Mouse (Mus musculus) intestine, postnatal 0 days (tissue): ENCODE measurements around the gene Cdipt. TPM values are rescaled to one million over a fixed set of nuclear protein-coding genes. Genes with fewer than 3 reads are reported as not detected.

Source experiments
- ATAC-seq: fragments of 200-750 bp; cut with Nextera tagmentation; 2 replicates; pipeline ENCODE4 v1.8.0; 2017; ENCODE audit warnings: mild to moderate bottlenecking, moderate TSS enrichment, moderate library complexity
- H3K27ac ChIP-seq: fragments of 300-500 bp; sonication (generic); 2 replicates; pipeline ENCODE4 v1.5.1; 2014; ENCODE audit warnings: mild to moderate bottlenecking, low read depth, low read length, moderate library complexity
- H3K27me3 ChIP-seq: fragments of 300-500 bp; sonication (generic); replicated peaks from 2 replicates; pipeline ENCODE4 v1.6.1; 2014; ENCODE audit warnings: low read length, mixed read lengths; ENCODE audit not compliant: control insufficient read depth, insufficient read depth
- H3K36me3 ChIP-seq: fragments of 300-500 bp; sonication (generic); 2 replicates; pipeline ENCODE4 v1.6.1; 2014; ENCODE audit warnings: mild to moderate bottlenecking, moderate library complexity; ENCODE audit not compliant: control insufficient read depth, insufficient read depth
- H3K4me1 ChIP-seq: fragments of 300-500 bp; sonication (generic); replicated peaks from 2 replicates; pipeline ENCODE4 v1.6.1; 2014; ENCODE audit warnings: antibody characterized with exemption, low read length, mixed read lengths; ENCODE audit not compliant: control insufficient read depth, insufficient read depth
- H3K4me2 ChIP-seq: fragments of 300-500 bp; sonication (generic); replicated peaks from 2 replicates; pipeline ENCODE4 v1.6.1; 2014; ENCODE audit warnings: low read depth, mild to moderate bottlenecking, moderate library complexity
- H3K4me3 ChIP-seq: fragments of 300-500 bp; sonication (generic); 2 replicates; pipeline ENCODE4 v1.5.1; 2014; ENCODE audit warnings: low read depth, low read length
- H3K9ac ChIP-seq: fragments of 300-500 bp; sonication (generic); 2 replicates; pipeline ENCODE4 v1.6.1; 2014; ENCODE audit warnings: mild to moderate bottlenecking, low read depth, low read length
- H3K9me3 ChIP-seq: fragments of 300-500 bp; sonication (generic); 2 replicates; pipeline ENCODE4 v1.6.1; 2016; ENCODE audit warnings: mixed run types; ENCODE audit not compliant: control insufficient read depth
- CTCF ChIP-seq: sonication (generic); IDR thresholded peaks from 2 replicates; pipeline ENCODE4 v1.5.1; 2016; ENCODE audit warnings: low read depth, mild to moderate bottlenecking, control low read depth, antibody characterized with exemption, moderate library complexity
- WGBS: fragments of 180-500 bp; shearing (Covaris S2); extraction: QIAGEN DNeasy Blood & Tissue Kit; methylation state at CpG from one replicate; pipeline ENCODE4 v1.1.7; 2014; 5-methylcytosine and 5-hydroxymethylcytosine counted together
- polyA plus RNA-seq: library from polyadenylated mRNA; unstranded; fragments of >200 nt; fragmentation: Nextera tagmentation; extraction: Ambion mirVana; gene quantifications from 2 replicates; pipeline ENCODE4 v1.2.1, GENCODE M21; 2015

Gene Cdipt
- polyA plus RNA-seq, 1 experiment from 2014 or later, result 169 TPM

DNA sequence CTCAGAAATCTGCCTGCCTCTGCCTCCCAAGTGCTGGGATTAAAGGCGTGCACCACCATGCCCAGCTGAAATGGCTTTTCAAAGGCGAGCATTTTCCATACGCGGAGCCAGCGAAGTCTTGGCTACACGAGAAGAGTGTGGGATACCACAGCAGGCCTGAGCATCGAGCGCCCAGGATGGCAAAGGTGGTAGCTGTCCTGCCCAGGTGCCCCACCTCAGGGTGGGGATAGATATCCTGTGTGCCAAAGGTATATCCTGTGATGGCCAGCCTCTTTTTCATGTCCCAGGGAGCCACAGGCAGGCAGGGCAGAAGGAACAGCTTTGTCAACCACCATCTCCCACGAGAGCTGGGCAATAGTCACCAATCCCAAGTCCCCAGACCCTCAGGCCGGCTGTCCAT, 37.1 kb downstream of the Cdipt start:
- 89% methylated on average over 10 of the region's 10 CpGs for WGBS
- Histone ChIP-seq H3K4me1 (peaks cover 13% of the 10 kb centered on the region), H3K4me2 (peak overlapping the region; percentile 69), H3K9ac (no peak overlapping the region), H3K4me3 (no peak overlapping the region), H3K27me3 (no peaks in the 10 kb centered on the region), H3K36me3 (0 out of 2 replicates have a peak, but pooled peaks cover 7% of the 10 kb centered on the region), H3K9me3 (no peaks in the 10 kb centered on the region), H3K27ac (0 out of 2 replicates have a peak overlapping the region, but pooled peaks have one; percentile 22)
- no peak for ATAC-seq
- no peak for TF ChIP-seq CTCF

GRCm38 (mm10) chr7:127013385-127013784, 37.7 kb downstream of the Cdipt start:
- peaks cover 11% of the 10 kb centered on the region for H3K4me1 ChIP-seq
- no peaks in the 10 kb centered on the region for H3K27me3 ChIP-seq
- no peak for TF ChIP-seq CTCF
- peak overlapping the region; percentile 54 for H3K9ac ChIP-seq
- WGBS, result 87% methylated on average over 6 of the region's 6 CpGs
- 0 out of 2 replicates have a peak, but pooled peaks cover 7% of the 10 kb centered on the region for H3K36me3 ChIP-seq
- H3K9me3 ChIP-seq, result no peaks in the 10 kb centered on the region
- peak overlapping the region; percentile 69 for H3K4me2 ChIP-seq
- peak overlapping the region; percentile 22; the same call in 1 of the 2 replicates for H3K27ac ChIP-seq
- peak overlapping the region; percentile 64 for H3K4me3 ChIP-seq
- ATAC-seq, result no peak

DNA sequence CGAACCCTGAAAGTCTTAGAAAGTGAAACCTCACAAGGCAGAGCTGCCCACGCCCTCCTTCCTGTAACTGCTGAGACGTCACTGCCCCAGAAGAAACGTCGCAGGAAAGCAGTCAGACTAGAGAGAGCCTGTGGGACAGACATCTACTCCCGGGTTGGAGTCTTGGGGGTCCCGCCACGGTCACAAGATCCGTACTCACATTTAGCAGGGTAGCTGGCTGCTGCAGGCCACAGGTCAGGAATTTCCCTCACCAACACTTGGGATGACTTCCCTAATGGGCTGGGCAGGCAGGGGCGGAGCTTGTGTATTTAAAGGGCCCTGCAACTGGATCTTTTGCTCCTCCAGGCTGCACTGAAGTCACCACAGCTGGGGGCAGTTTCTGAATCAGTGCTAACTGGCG, 38.6 kb downstream of the Cdipt start, which contains the start of gene Mvp:
Mvp (minus strand) TSS at position 302 of the 400 bp plus-strand sequence.
- H3K9ac ChIP-seq, result peak within 1 kb of the TSS; percentile 54
- WGBS, result 11% methylated on average over 11 of the region's 11 CpGs

GRCm38 (mm10) chr7:127014993-127015392, 39.3 kb downstream of the Cdipt start:
- no peaks in the 10 kb centered on the region for H3K4me1 ChIP-seq
- H3K27ac ChIP-seq, result peak overlapping the region; percentile 54; the same call in 1 of the 2 replicates
- H3K36me3 ChIP-seq, result 0 out of 2 replicates have a peak, but pooled peaks cover 7% of the 10 kb centered on the region
- no peak for ATAC-seq
- no peaks in the 10 kb centered on the region for H3K9me3 ChIP-seq
- TF ChIP-seq CTCF, result no peak
- H3K9ac ChIP-seq, result no peak overlapping the region
- H3K4me3 ChIP-seq, result no peak overlapping the region
- H3K4me2 ChIP-seq, result peak overlapping the region; percentile 69
- no peaks in the 10 kb centered on the region for H3K27me3 ChIP-seq
- WGBS, result 89% methylated on average over 12 of the region's 12 CpGs

More for the DNA sequence above, 38.6 kb downstream of the Cdipt start, which contains the start of gene Mvp:
- Histone ChIP-seq H3K27ac (peak within 1 kb of the TSS; percentile 68), H3K9me3 (no peaks in the 10 kb centered on the region), H3K4me1 (peaks cover 2% of the 10 kb centered on the region; the same call in 1 of the 2 replicates), H3K27me3 (no peaks in the 10 kb centered on the region), H3K4me2 (peak within 1 kb of the TSS; percentile 69), H3K4me3 (peak within 1 kb of the TSS; percentile 64), H3K36me3 (0 out of 2 replicates have a peak, but pooled peaks cover 7% of the 10 kb centered on the region)
- TF ChIP-seq CTCF, result no peak
- no peak for ATAC-seq

- no peak for ATAC-seq
- peak overlapping the region; percentile 59 for H3K4me3 ChIP-seq
- no peaks in the 10 kb centered on the region for H3K9me3 ChIP-seq
- WGBS, result under 1% methylated on average over 10 of the region's 10 CpGs
- TF ChIP-seq CTCF, result no peak
- peak overlapping the region; percentile 82 for H3K4me2 ChIP-seq
- H3K27me3 ChIP-seq, result no peaks in the 10 kb centered on the region
- H3K9ac ChIP-seq, result peak overlapping the region; percentile 73
- peaks cover under 1% of the 10 kb centered on the region; the same call in 1 of the 2 replicates for H3K4me1 ChIP-seq
- H3K27ac ChIP-seq, result peak overlapping the region; percentile 81
- 0 out of 2 replicates have a peak, but pooled peaks cover 7% of the 10 kb centered on the region for H3K36me3 ChIP-seq
Observed at GRCm38 (mm10) chr7:127016081-127016480, 40.4 kb downstream of the Cdipt start.

DNA sequence TGATC, 40.6 kb downstream of the Cdipt start, which contains the start of gene Pagr1b:
Pagr1b (minus strand) TSS at position 4 of the 5 bp plus-strand sequence.
- peak within 1 kb of the TSS; percentile 59 for H3K4me3 ChIP-seq
- H3K4me1 ChIP-seq, result peaks cover 3% of the 10 kb centered on the region; the same call in 1 of the 2 replicates
- no peaks in the 10 kb centered on the region for H3K9me3 ChIP-seq
- peak within 1 kb of the TSS; percentile 73 for H3K9ac ChIP-seq
- ATAC-seq, result no peak
- H3K27ac ChIP-seq, result peak within 1 kb of the TSS; percentile 81
- TF ChIP-seq CTCF, result no peak
- peak within 1 kb of the TSS; percentile 82 for H3K4me2 ChIP-seq
- H3K36me3 ChIP-seq, result 0 out of 2 replicates have a peak, but pooled peaks cover 7% of the 10 kb centered on the region
- H3K27me3 ChIP-seq, result no peaks in the 10 kb centered on the region
